Mouse (Mus musculus) lung, adult 2 months (tissue): ENCODE data around the gene Arhgap10.

Experiments
- CTCF ChIP-seq: fragments of 200-500 bp; IDR thresholded peaks from 2 replicates; pipeline ENCODE4 v1.5.1; 2011; ENCODE audit warnings: mild to moderate bottlenecking, low read length, control low read depth; ENCODE audit not compliant: insufficient read depth
- POLR2A ChIP-seq: fragments of 200-500 bp; IDR thresholded peaks from 2 replicates; pipeline ENCODE4 v1.6.1; 2011; ENCODE audit warnings: low read depth, mild to moderate bottlenecking, control low read depth, low read length, borderline replicate concordance; ENCODE audit errors: extremely low read depth

GRCm38 (mm10) chr8:77422632-77423252, 95.0 kb downstream of the Arhgap10 start:
- TF ChIP-seq CTCF: no peak
- TF ChIP-seq POLR2A: no peak
